Mouse (Mus musculus) spleen, postnatal 4 days (tissue): ENCODE data around the gene Slc8a1.

Experiments used
- DNase-seq, 2 experiments: peaks; one replicate each; pipeline ENCODE4 v3.0.0; 2022; ENCODE audit warnings: low spot score in 2 of 2

The Slc8a1 gene

GRCm38 (mm10) chr17:81565634-81566372 is 172.4 kb downstream of the Slc8a1 start:
- no peak for DNase-seq

GRCm38 (mm10) chr17:81554052-81554734 is 184.0 kb downstream of the Slc8a1 start:
- DNase-seq: no peak

DNA sequence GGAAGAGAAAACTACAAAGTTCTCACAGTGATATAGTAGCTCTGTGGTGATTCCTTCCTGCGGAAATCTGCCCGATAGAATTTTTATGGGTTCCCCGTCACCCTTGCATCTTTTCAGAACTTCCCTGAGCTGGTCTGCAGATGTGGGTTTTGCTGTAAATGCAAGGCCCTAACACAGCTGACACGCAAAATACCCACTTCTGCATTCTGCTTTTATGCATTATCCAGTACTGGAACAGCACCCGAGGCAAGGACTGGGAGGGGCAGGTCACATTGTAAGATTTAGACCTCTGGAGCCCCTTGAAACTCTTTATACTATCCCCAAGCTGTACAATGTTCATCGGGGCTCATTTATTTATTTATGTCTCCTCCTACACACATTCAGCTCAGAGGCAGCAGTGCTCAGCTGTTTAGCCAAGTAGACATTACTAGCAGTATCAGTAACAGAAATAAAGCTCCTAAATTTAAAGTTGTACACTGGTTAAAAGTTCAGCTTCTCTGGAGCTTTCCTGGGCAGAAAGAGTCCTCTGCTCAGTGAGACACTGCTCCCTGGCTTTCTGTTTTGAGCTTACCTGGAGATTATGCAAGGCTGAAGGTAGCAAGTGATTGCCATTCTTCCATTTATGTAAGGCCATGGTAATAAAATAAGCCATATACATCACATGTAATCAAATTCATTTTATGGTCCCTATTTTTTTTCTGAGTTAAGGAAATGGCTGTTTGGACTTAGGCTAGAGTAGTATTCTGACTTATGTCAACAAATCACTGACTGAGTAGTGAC is 186.1 kb downstream of the Slc8a1 start:
- no peak for DNase-seq

GRCm38 (mm10) chr17:81550864-81551263 is 187.3 kb downstream of the Slc8a1 start:
- no peak for DNase-seq

DNA sequence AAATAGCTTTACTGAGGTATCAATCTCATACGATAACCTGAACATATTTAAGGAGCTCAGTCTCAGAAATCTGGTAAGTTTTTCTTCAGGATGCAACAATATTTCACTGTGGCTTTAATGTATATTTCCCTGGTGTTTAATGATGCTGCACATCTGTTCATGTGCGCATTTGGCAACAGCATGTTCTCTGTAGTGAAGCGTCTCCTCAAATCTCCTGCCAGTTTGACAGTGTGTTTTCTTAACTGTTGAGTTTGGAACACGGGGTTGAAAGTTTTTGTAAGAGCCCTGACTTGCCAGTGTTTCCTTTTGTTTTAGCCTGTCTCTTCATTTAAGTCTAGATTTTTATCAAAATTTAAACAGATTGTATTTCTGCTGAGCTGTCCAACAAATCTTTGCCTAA is 190.2 kb downstream of the Slc8a1 start:
- no peak for DNase-seq

DNA sequence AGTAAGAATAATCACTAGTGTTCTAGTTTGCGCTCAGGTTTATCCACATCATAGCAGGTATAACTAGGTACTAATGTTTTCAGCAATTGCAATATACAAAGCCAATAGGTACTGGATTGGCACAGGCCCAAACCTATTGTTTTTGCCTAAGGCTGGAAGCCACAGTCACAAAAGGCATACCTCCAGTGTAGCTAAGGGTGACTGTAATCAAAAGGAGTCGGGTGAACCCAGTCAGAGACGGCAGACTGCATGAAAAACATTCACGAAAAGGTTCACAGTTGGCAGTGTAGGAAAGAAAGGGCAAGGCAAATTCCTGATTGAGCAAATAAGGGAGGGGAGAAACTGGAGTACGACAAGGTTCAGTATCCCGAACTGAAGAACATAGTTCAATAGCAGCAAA is 191.7 kb downstream of the Slc8a1 start:
- DNase-seq: no peak

DNA sequence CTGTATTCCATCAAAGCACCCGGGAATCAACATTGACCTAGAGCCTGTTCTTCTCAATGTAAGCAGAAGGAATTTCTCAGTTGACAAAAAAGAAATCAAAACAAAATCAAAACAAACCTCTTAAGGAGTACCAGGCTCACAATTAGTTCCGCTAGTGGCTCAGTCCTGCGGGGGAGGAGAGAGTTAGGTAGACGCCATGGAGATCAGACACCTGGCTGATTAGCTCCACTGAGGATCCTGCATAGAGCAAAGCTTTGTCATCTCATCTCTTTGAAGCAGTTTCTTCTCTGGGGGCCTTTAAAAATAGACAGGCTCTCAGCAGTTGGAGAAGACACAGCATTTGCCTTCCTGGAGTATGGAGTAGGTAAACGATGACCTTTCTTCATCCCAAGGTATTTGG is 192.2 kb downstream of the Slc8a1 start:
- DNase-seq: no peak

DNA sequence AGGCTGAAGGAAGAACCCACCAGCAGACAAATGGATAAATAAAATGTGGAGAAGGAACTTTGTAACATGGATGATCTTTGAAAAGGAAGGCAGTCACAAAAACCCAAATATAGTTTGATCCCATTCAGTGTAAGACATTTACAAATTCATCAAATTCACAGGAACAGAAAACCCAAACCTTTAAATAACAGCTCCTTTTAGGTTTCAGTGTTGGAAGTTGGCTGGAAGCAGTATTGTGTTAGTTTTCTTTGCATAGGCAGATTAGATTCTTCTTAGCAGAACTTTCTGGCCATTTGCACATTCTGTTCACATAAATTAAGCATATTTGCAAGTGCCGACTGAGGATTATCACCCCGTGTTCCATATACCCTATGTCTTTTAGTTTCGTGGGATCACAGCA is 193.3 kb downstream of the Slc8a1 start:
- DNase-seq: no peak

DNA sequence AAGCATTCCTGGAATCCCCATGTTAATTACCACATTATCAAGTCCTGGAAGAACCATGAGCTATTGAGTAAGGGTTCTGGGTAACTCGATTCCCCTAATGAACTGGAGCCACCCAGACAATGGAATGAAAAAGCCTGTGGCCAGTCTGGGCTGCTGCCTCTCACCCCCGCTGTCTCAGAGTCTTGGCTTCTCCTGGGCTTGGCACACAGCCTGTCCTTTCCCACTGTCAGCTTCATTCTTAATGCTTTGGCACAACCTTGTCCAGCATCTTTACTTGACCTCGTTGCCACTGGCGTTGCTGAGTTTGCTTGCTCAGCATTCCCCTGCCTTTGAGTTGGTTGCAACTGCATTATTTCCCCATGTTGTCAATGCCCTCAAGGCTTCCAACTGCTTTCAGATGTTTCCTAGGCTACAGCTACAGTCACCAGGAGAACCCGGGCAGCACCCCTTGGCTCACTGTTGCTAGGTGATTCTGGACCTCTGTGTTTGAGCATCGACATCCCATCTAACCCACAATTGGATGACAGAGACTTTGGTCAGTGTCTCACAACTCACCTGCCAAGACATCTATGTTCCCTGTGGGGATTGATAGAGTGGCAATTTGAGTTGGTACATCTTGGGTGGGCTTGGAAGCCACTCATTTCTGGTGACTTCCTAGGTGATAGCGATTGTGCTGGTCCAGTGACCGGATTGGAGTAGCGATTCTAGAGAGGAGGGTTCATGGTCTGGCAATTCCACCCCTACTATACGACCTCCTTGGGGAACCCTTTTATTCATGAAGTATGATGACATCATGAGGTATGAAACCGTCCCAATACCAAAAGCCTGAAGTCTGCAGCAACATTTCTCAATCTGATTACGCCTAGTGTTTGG is 195.6 kb downstream of the Slc8a1 start:
- no peak for DNase-seq

GRCm38 (mm10) chr17:81538163-81539160 is 199.7 kb downstream of the Slc8a1 start:
- DNase-seq: no peak

DNA sequence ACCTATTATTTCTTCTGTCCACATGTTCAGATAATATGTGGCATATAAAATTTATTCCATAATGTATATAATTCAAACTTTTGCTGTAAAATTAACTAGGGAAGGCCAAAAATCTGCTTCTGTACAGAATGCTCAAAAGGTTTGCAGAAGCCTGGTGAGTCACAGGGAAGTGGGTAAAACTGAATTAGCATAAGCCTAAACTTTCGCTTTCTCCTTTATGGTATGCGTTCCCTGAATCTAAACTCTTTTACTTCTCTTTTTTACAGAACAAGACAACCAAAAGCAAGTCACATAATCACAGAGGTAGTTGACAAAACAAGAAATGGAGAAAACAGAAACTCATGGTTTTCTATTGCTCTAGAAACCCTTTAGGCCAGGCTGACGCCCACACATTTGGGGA is 202.1 kb downstream of the Slc8a1 start:
- DNase-seq: no peak

- DNase-seq: no peak
Measured at GRCm38 (mm10) chr17:81529849-81530248, 208.3 kb downstream of the Slc8a1 start.

DNA sequence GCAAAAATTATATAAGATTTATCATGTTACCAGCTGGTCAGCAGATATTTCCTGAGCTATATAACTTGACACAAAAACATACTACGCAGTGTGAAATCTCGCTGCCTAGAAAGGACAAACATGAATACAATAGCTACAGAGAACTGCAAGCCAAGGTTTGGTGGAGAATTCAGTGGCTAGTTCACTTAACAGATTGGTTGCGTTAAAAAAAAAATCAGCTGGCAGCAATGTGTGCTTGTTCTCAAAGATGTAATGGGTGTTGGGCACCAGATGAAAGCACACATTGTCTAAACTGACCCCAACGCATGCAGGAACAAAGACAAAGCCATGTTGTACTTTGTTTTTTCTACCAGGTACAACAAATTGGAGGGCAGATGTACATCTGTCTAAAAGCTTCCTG is 209.2 kb downstream of the Slc8a1 start:
- DNase-seq: no peak

- DNase-seq: no peak
Measured at GRCm38 (mm10) chr17:81526463-81526862, 211.7 kb downstream of the Slc8a1 start.

- DNase-seq: no peak
Measured at GRCm38 (mm10) chr17:81524826-81525225, 213.4 kb downstream of the Slc8a1 start.

GRCm38 (mm10) chr17:81523943-81524342 is 214.2 kb downstream of the Slc8a1 start:
- no peak for DNase-seq

- no peak for DNase-seq
Measured at GRCm38 (mm10) chr17:81518316-81519025, 219.7 kb downstream of the Slc8a1 start.

- no peak for DNase-seq
Measured at GRCm38 (mm10) chr17:81516155-81516554, 222.0 kb downstream of the Slc8a1 start.

GRCm38 (mm10) chr17:81514022-81514421 is 224.2 kb downstream of the Slc8a1 start:
- DNase-seq: no peak
